Mouse (Mus musculus) layer of hippocampus, adult 6 months (tissue): ENCODE measurements around the gene Alox8. TPM values are rescaled to one million over a fixed set of nuclear protein-coding genes. Genes with fewer than 3 reads are reported as not detected.

ENCODE experiments used
- long read RNA-seq, 2 experiments: library from polyadenylated mRNA; unstranded; transcript quantifications; one replicate each; pipeline ENCODE4 v2.0.0; 2019 to 2020
- polyA plus RNA-seq: library from polyadenylated mRNA; unstranded; fragments of <200 nt; fragmentation: Nextera tagmentation; gene quantifications from 2 replicates; pipeline ENCODE4 v1.2.3, GENCODE M21; 2021

Alox8 gene
- polyA plus RNA-seq = 3.5 and 5.1 TPM in 2 replicates
- long read RNA-seq, experiment 1, partial matches to known transcripts = 4 of 5 reads
- long read RNA-seq, experiment 1, other reads (novel, unspliced or antisense) = 1 of 5 reads
- long read RNA-seq, experiment 2, partial matches to known transcripts = 41 of 53 reads
- long read RNA-seq, experiment 2, other reads (novel, unspliced or antisense) = 8 of 53 reads

GRCm38 (mm10) chr11:69197743-69198142 is at the start of gene Alox8:
Alox8 (minus strand) TSS chr11:69197843.

GRCm38 (mm10) chr11:69236926-69237260 is 39.2 kb upstream of the Alox8 start, which contains the start of gene Gucy2e:
Gucy2e (minus strand) TSS chr11:69237036.

GRCm38 (mm10) chr11:69156800-69157199 is 40.8 kb downstream of the Alox8 start, which contains the start of gene Alox12b:
Alox12b (plus strand) TSS chr11:69156989.

Other genes starting within 250 kb of the Alox8 start
- gene Arhgef15, start 240.4 kb downstream of the Alox8 start, polyA plus RNA-seq = 2.4 TPM in 2 replicates
- 1.9 and 2.4 TPM in 2 replicates for gene Slc25a35, start 229.7 kb downstream of the Alox8 start, polyA plus RNA-seq
- 25.3 and 26.8 TPM in 2 replicates for gene Rangrf, start 222.7 kb downstream of the Alox8 start, polyA plus RNA-seq
- 8.4 and 21.6 TPM in 2 replicates for gene Pfas, start 189.4 kb downstream of the Alox8 start, polyA plus RNA-seq
- gene Ctc1, start 181.9 kb downstream of the Alox8 start, polyA plus RNA-seq = 16.8 and 19.8 TPM in 2 replicates
- 0.54 TPM in 2 replicates for gene Aurkb, start 152.2 kb downstream of the Alox8 start, polyA plus RNA-seq
- gene Borcs6, start 138.1 kb downstream of the Alox8 start, polyA plus RNA-seq = 11.4 and 13.2 TPM in 2 replicates
- gene Tmem107, start 127.0 kb downstream of the Alox8 start, polyA plus RNA-seq = 40.3 and 42.2 TPM in 2 replicates
- 412 and 583 TPM in 2 replicates for gene Vamp2, start 109.4 kb downstream of the Alox8 start, polyA plus RNA-seq
- gene Per1, start 102.6 kb downstream of the Alox8 start, polyA plus RNA-seq = 30.5 and 39.5 TPM in 2 replicates
- 0.53 and 0.58 TPM in 2 replicates for gene Hes7, start 77.4 kb downstream of the Alox8 start, polyA plus RNA-seq
- gene 9130213A22Rik, start 75.3 kb downstream of the Alox8 start, polyA plus RNA-seq = 0.84 and 0.90 TPM in 2 replicates
- 5.9 and 8.6 TPM in 2 replicates for gene Aloxe3, start 71.9 kb downstream of the Alox8 start, polyA plus RNA-seq
- 2.7 and 2.8 TPM in 2 replicates for gene Alox12b, start 40.9 kb downstream of the Alox8 start, polyA plus RNA-seq
- gene Gucy2e, start 39.2 kb upstream of the Alox8 start, polyA plus RNA-seq = 0.44 and 0.55 TPM in 2 replicates
- 1.3 and 1.8 TPM in 2 replicates for gene Cntrob, start 125.9 kb upstream of the Alox8 start, polyA plus RNA-seq
- 134 and 135 TPM in 2 replicates for gene Trappc1, start 126.1 kb upstream of the Alox8 start, polyA plus RNA-seq
- gene Kcnab3, start 128.4 kb upstream of the Alox8 start, polyA plus RNA-seq = 5.3 and 6.1 TPM in 2 replicates
- 256 and 260 TPM in 2 replicates for gene Rnf227, start 142.6 kb upstream of the Alox8 start, polyA plus RNA-seq
- 49.8 and 51.0 TPM in 2 replicates for gene Chd3, start 171.6 kb upstream of the Alox8 start, polyA plus RNA-seq
- 601 and 628 TPM in 2 replicates for gene Naa38, start 197.6 kb upstream of the Alox8 start, polyA plus RNA-seq
- 12.0 and 15.0 TPM in 2 replicates for gene Cyb5d1, start 197.8 kb upstream of the Alox8 start, polyA plus RNA-seq
- gene Tmem88, start 200.4 kb upstream of the Alox8 start, polyA plus RNA-seq = 1.9 and 2.4 TPM in 2 replicates
- gene Kdm6b, start 215.8 kb upstream of the Alox8 start, polyA plus RNA-seq = 8.1 and 9.3 TPM in 2 replicates